Mouse (Mus musculus) small intestine, adult 2 months (tissue): ENCODE measurements at regions not wholly inside any gene's neighbourhood (a gene's known extent, or its start where the extent isn't known, plus 50 kb on each side); places are given as distances from the start of the nearest gene placed in this dataset.

ENCODE experiments used
- CTCF ChIP-seq: fragments of 200-500 bp; IDR thresholded peaks from 2 replicates; pipeline ENCODE4 v1.5.1; 2012; ENCODE audit warnings: low read depth, mild to moderate bottlenecking, control low read depth, inconsistent platforms, low read length, moderate library complexity, mixed read lengths; ENCODE audit not compliant: insufficient replicate concordance, insufficient read length; ENCODE audit errors: extremely low read depth
- POLR2A ChIP-seq: fragments of 200-500 bp; IDR thresholded peaks from 2 replicates; pipeline ENCODE4 v1.6.1; 2012; ENCODE audit warnings: low read depth, mild to moderate bottlenecking, control low read depth, inconsistent platforms, low read length, moderate library complexity

GRCm38 (mm10) chr5:16947430-16947829 is 155.8 kb downstream of the Gm28710 start:
- no peak for TF ChIP-seq CTCF
- TF ChIP-seq POLR2A, result no peak
